Mouse (Mus musculus) neural tube, embryonic 12.5 days (tissue): ENCODE measurements at regions not wholly inside any gene's neighbourhood (a gene's known extent, or its start where the extent isn't known, plus 50 kb on each side); places are given as distances from the start of the nearest gene placed in this dataset.
A peak's percentile ranks its signal among the peaks of the same experiment; 100 is the strongest.

ENCODE experiments used
- ATAC-seq: fragments of 200-750 bp; cut with Nextera tagmentation; 2 replicates; pipeline ENCODE4 v1.8.0; 2017; ENCODE audit warnings: low read depth, mild to moderate bottlenecking, moderate TSS enrichment, moderate library complexity; ENCODE audit not compliant: low FRiP score
- H3K27ac ChIP-seq: fragments of 300-500 bp; sonication (generic); 2 replicates; pipeline ENCODE4 v1.5.1; 2016
- H3K27me3 ChIP-seq: fragments of 300-500 bp; sonication (generic); replicated peaks from 2 replicates; pipeline ENCODE4 v1.6.1; 2016; ENCODE audit warnings: mild to moderate bottlenecking
- H3K36me3 ChIP-seq: fragments of 300-500 bp; sonication (generic); 2 replicates; pipeline ENCODE4 v1.6.1; 2016; ENCODE audit warnings: mild to moderate bottlenecking
- H3K4me1 ChIP-seq: fragments of 300-500 bp; sonication (generic); 2 replicates; pipeline ENCODE4 v1.6.1; 2016
- H3K4me2 ChIP-seq: fragments of 300-500 bp; sonication (generic); replicated peaks from 2 replicates; pipeline ENCODE4 v1.6.1; 2016; ENCODE audit warnings: mild to moderate bottlenecking
- H3K4me3 ChIP-seq: fragments of 300-500 bp; sonication (generic); 2 replicates; pipeline ENCODE4 v1.5.1; 2016
- H3K9ac ChIP-seq: fragments of 300-500 bp; sonication (generic); 2 replicates; pipeline ENCODE4 v1.6.1; 2016; ENCODE audit warnings: mild to moderate bottlenecking
- H3K9me3 ChIP-seq: fragments of 300-500 bp; sonication (generic); 2 replicates; pipeline ENCODE4 v1.6.1; 2016; ENCODE audit warnings: mild to moderate bottlenecking
- WGBS: fragments of 180-500 bp; shearing (Covaris S2); methylation state at CpG from one replicate; pipeline ENCODE4 v1.1.7; 2016; 5-methylcytosine and 5-hydroxymethylcytosine counted together

- Histone ChIP-seq H3K27me3 (no peaks in the 10 kb centered on the region), H3K27ac (no peak overlapping the region), H3K36me3 (no peaks in the 10 kb centered on the region), H3K4me3 (no peak overlapping the region), H3K4me1 (no peaks in the 10 kb centered on the region), H3K4me2 (no peak overlapping the region), H3K9ac (no peak overlapping the region), H3K9me3 (no peaks in the 10 kb centered on the region)
- ATAC-seq: no peak
- WGBS: 62% methylated on average over 3 of the region's 3 CpGs
Measured at GRCm38 (mm10) chr14:114965941-114966340, 126.1 kb upstream of the Gpc5 start.

DNA sequence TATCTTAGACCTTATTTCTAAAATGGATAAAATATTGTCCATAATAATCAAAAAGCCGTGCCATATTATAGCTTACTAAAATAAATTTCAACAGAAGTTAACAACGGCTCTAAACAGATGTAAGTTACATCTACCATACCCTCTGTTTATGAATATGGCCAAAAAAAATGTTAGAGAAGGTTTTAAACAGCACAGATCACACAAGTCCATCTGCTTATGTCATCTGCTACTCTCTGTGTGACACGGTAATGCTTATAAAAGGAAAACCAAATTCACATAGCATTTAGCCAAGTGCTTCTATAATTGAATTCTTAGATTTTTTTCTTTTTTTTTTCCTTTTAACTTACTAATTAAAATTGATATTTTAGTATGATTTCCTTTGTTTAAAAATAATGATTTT lies 123.0 kb upstream of the Gpc5 start:
- no peak overlapping the region for H3K4me3 ChIP-seq
- H3K27ac ChIP-seq: no peak overlapping the region

DNA sequence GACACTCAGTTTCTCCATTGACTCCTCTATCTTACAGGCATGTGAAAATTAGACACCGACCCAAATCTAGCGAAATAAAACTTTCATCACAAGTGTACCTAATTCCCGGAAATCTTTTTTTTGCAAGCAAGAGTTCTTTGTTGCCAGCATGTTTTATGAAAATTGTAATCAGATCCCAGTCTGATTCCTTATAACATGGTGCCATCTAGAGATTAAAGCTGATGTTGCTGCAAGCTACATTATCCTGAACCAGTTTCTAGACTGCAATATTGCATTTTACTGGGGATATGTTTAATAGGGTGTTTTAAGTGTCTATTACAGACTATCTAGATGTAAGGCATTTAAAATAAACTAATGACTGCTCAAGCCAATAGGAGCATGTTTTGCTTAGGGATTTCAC lies 110.9 kb upstream of the Gpc5 start:
- Histone ChIP-seq H3K36me3 (no peaks in the 10 kb centered on the region), H3K4me2 (no peak overlapping the region), H3K9me3 (no peaks in the 10 kb centered on the region), H3K9ac (no peak overlapping the region), H3K4me1 (no peaks in the 10 kb centered on the region), H3K27ac (no peak overlapping the region), H3K4me3 (no peak overlapping the region), H3K27me3 (no peaks in the 10 kb centered on the region)
- 84% methylated on average over 3 of the region's 3 CpGs for WGBS
- no peak for ATAC-seq

More for the DNA sequence above, 123.0 kb upstream of the Gpc5 start:
- Histone ChIP-seq H3K9ac (no peak overlapping the region), H3K4me2 (no peak overlapping the region), H3K4me1 (no peaks in the 10 kb centered on the region), H3K36me3 (no peaks in the 10 kb centered on the region), H3K9me3 (no peaks in the 10 kb centered on the region), H3K27me3 (no peaks in the 10 kb centered on the region)
- ATAC-seq: no peak
- 89% methylated on average over 3 of the region's 3 CpGs for WGBS

DNA sequence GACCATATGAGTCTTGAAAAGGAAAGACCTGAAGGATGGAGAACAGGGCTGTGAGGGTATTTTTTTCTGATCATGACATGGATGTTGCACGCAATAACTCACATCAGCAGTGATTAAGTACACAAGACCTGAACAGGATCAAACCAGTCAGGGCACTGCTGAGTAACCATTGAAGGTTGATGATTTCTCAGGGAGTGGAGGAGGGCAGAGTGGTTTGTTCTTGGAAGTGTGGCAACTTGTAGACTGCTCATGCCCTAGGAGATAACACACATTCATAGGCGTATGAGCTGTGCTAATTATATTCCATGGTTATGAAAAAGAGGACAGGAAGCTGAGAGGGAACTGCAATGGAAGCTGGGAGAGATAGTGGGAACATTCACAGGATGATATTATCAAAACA lies 88.8 kb upstream of the Gpc5 start:
- Histone ChIP-seq H3K4me3 (no peak overlapping the region), H3K27me3 (no peaks in the 10 kb centered on the region), H3K4me2 (no peak overlapping the region), H3K9ac (no peak overlapping the region), H3K9me3 (no peaks in the 10 kb centered on the region), H3K27ac (no peak overlapping the region), H3K36me3 (no peaks in the 10 kb centered on the region), H3K4me1 (no peaks in the 10 kb centered on the region)
- ATAC-seq: no peak
- 90% methylated on average over 2 of the region's 2 CpGs for WGBS

GRCm38 (mm10) chr14:115004733-115005405 lies 87.1 kb upstream of the Gpc5 start:
- no peaks in the 10 kb centered on the region for H3K9me3 ChIP-seq
- 82% methylated on average over 6 of the region's 6 CpGs for WGBS
- no peak overlapping the region for H3K27ac ChIP-seq
- H3K4me1 ChIP-seq: no peaks in the 10 kb centered on the region
- no peak overlapping the region for H3K9ac ChIP-seq
- no peak for ATAC-seq
- no peaks in the 10 kb centered on the region for H3K27me3 ChIP-seq
- no peak overlapping the region for H3K4me2 ChIP-seq
- no peaks in the 10 kb centered on the region for H3K36me3 ChIP-seq
- no peak overlapping the region for H3K4me3 ChIP-seq

DNA sequence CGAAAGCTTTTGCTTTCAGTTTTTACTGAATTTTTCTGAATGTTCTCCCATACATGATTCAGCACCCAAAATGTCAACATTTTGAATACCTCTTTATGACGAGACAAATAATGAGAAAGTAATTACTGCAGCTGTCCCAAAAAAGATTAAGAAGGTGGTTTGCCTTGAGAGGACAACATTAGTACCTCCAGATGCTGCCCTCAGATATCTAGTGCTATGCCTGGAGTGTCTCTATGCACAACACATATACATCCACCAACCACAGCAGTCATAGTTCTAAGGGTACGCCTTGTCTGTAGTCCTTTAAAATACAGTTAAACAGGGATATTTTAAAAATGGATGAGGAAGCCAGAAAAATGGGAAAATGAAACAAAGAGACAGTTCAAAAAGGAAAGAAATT lies 81.1 kb upstream of the Gpc5 start:
- no peak overlapping the region for H3K4me2 ChIP-seq
- H3K9ac ChIP-seq: no peak overlapping the region
- H3K4me3 ChIP-seq: no peak overlapping the region
- no peaks in the 10 kb centered on the region for H3K9me3 ChIP-seq
- 87% methylated on average over 3 of the region's 3 CpGs for WGBS
- ATAC-seq: no peak
- H3K27ac ChIP-seq: no peak overlapping the region
- no peaks in the 10 kb centered on the region for H3K4me1 ChIP-seq
- no peaks in the 10 kb centered on the region for H3K27me3 ChIP-seq
- no peaks in the 10 kb centered on the region for H3K36me3 ChIP-seq

- Histone ChIP-seq H3K4me2 (no peak overlapping the region), H3K27ac (no peak overlapping the region), H3K9me3 (no peaks in the 10 kb centered on the region), H3K27me3 (no peaks in the 10 kb centered on the region), H3K4me1 (no peaks in the 10 kb centered on the region), H3K9ac (no peak overlapping the region), H3K36me3 (no peaks in the 10 kb centered on the region), H3K4me3 (no peak overlapping the region)
- WGBS: 37% methylated on average over 5 of the region's 5 CpGs
- no peak for ATAC-seq
Measured at GRCm38 (mm10) chr14:115015299-115015698, 76.7 kb upstream of the Gpc5 start.

DNA sequence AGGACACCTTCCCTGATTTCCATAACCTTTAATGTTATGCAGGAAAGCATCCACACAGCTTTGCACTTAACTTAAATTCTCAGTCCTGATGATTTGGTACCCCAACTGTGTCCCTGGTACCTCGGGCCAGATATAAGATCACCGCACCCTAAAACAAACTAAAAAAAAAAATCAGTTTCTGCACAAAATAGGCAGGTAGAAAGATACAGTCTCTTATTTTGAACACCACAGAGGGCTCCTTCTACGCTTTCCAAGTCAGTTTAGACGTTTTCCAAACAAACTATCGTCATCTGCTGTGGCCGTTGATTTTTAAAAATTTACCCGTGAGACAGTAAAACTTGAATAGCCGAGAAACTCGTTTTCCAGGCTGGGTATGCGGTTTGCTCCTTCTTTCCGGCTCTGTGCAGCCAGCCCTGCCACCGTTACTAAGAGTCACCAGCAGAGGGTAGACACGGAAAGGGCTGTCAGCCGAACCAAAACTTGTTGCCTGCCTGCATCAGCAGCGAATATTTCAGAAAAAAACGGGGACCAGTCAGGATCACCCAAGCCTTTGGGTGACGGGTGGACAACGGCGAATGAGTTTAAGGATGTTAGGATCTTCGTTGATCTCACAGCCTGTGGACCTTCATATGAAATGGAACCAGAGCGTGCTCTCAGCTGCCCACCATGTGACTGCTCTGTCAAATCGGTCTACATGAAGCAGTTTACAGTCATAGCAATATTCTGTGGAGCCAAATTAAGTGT lies 74.4 kb upstream of the Gpc5 start:
- 26% methylated on average over 22 of the region's 22 CpGs for WGBS
- Histone ChIP-seq H3K36me3 (no peaks in the 10 kb centered on the region), H3K4me3 (peak overlapping the region; percentile 22; the same call in 1 of the 2 replicates), H3K9ac (no peak overlapping the region), H3K4me2 (peak overlapping the region; percentile 56), H3K27me3 (no peaks in the 10 kb centered on the region), H3K27ac (no peak overlapping the region), H3K4me1 (no peaks in the 10 kb centered on the region), H3K9me3 (no peaks in the 10 kb centered on the region)
- peak; percentile 83 for ATAC-seq

GRCm38 (mm10) chr14:115028011-115028410 lies 64.0 kb upstream of the Gpc5 start:
- H3K9ac ChIP-seq: no peak overlapping the region
- no peak for ATAC-seq
- no peak overlapping the region for H3K4me2 ChIP-seq
- 91% methylated on average over 7 of the region's 7 CpGs for WGBS
- H3K9me3 ChIP-seq: no peaks in the 10 kb centered on the region
- no peak overlapping the region for H3K27ac ChIP-seq
- no peaks in the 10 kb centered on the region for H3K4me1 ChIP-seq
- no peaks in the 10 kb centered on the region for H3K36me3 ChIP-seq
- H3K27me3 ChIP-seq: no peaks in the 10 kb centered on the region
- no peak overlapping the region for H3K4me3 ChIP-seq

- ATAC-seq: no peak
- H3K27ac ChIP-seq: no peak overlapping the region
- no peaks in the 10 kb centered on the region for H3K27me3 ChIP-seq
- H3K9me3 ChIP-seq: no peaks in the 10 kb centered on the region
- 63% methylated on average over 4 of the region's 4 CpGs for WGBS
- H3K4me3 ChIP-seq: no peak overlapping the region
- H3K4me2 ChIP-seq: no peak overlapping the region
- H3K9ac ChIP-seq: no peak overlapping the region
- H3K4me1 ChIP-seq: no peaks in the 10 kb centered on the region
- H3K36me3 ChIP-seq: no peaks in the 10 kb centered on the region
Measured at GRCm38 (mm10) chr14:115031734-115032133, 60.3 kb upstream of the Gpc5 start.

DNA sequence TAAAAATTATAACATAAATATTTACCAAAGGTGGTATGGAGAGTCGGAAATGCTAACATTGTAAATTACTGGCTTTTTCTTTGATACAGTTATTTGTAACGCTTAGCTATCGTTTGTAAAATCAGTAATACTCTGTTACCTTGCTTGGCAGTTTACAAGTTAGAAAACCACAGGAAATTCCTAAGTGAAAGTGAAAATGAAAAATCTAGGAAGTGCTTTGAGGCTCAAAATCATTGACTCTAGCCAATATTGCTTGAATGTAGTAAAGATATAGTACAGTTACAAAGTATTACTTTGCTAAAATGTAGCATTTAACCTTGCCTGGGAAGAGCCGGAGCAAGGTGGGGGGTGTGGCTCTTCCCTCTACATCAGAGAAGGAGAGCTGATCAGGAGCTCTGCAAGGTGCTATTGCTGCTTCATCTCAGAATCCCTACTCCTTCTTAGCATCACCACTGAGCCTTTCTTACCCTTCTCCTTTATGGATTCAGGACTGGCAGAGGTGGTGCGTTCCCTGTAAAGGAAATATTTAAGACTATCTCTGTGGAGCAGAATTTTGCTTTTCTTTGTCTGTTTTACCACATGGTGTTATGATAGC lies 58.5 kb upstream of the Gpc5 start:
- H3K4me1 ChIP-seq: no peaks in the 10 kb centered on the region
- no peaks in the 10 kb centered on the region for H3K36me3 ChIP-seq
- 93% methylated on average over 5 of the region's 5 CpGs for WGBS
- ATAC-seq: no peak
- no peak overlapping the region for H3K4me2 ChIP-seq
- H3K27me3 ChIP-seq: no peaks in the 10 kb centered on the region
- no peak overlapping the region for H3K9ac ChIP-seq
- no peaks in the 10 kb centered on the region for H3K9me3 ChIP-seq
- H3K4me3 ChIP-seq: no peak overlapping the region
- H3K27ac ChIP-seq: no peak overlapping the region

- Histone ChIP-seq H3K27me3 (no peaks in the 10 kb centered on the region), H3K27ac (no peak overlapping the region), H3K9me3 (no peaks in the 10 kb centered on the region), H3K36me3 (no peaks in the 10 kb centered on the region), H3K9ac (no peak overlapping the region), H3K4me2 (no peak overlapping the region), H3K4me1 (no peaks in the 10 kb centered on the region), H3K4me3 (no peak overlapping the region)
- 92% methylated on average over 10 of the region's 10 CpGs for whole genome bisulfite sequencing
- no peak for ATAC-seq
Measured at GRCm38 (mm10) chr14:115034718-115035437, 57.1 kb upstream of the Gpc5 start.
